Mouse (Mus musculus): ENCODE results near the gene Slc22a15. TPM values are rescaled to one million over a fixed set of nuclear protein-coding genes. Genes with fewer than 3 reads are reported as not detected.

Slc22a15 gene
- polyA plus RNA-seq, 1 experiment from 2014 or later, result 7.3 TPM

DNA sequence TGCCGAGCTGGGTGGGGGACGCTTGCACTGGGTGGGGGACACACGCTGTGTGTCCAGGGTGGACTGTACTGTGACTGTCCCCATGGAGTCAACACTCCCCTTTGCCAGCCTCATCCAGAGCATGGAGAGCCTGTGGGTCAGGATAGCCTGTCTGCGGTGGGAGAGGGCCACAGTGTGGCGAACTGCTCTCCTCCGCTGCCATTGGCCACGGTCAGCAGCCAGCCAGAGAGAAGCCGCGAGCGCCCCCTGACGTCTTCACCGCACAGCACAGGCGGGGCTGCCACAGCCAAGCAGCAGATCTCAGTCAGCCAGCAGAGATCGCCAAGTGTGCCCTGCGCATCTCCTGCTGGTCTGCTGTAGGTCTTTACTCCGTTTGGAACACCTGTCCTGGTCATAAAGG lies 118.1 kb downstream of the Slc22a15 start:
- ATAC-seq (ENCODE audit: insufficient number of reproducible peaks, insufficient read depth, low FRiP score, low read depth), result peak; percentile 81
- Histone ChIP-seq H3K27me3 (ENCODE audit: control insufficient read depth, insufficient read depth, low read length) (no peaks in the 10 kb centered on the region), H3K9ac (replicated peaks; ENCODE audit: low read depth, low read length) (no peak overlapping the region), H3K9me3 (ENCODE audit: control insufficient read depth, low read depth, low read length) (no peaks in the 10 kb centered on the region), H3K4me2 (replicated peaks; ENCODE audit: low read depth, low read length) (no peak overlapping the region), H3K36me3 (ENCODE audit: control insufficient read depth, insufficient read depth, low read length) (no peaks in the 10 kb centered on the region), H3K4me3 (ENCODE audit: low read depth, low read length) (no peak overlapping the region), H3K4me1 (ENCODE audit: control insufficient read depth, insufficient read depth, low read length) (peaks cover 18% of the 10 kb centered on the region), H3K27ac (ENCODE audit: low read length) (no peak overlapping the region)
- WGBS, result 11% methylated on average over 16 of the region's 16 CpGs

Other genes with a start within 250 kb of the Slc22a15 start
- gene Mab21l3, start 75.5 kb downstream of the Slc22a15 start, polyA plus RNA-seq (2014; fragmentation: Nextera tagmentation; extraction: Ambion mirVana), result 0.69 and 1.8 TPM in 2 replicates
- not detected in 2 replicates for gene Nhlh2, start 85.6 kb upstream of the Slc22a15 start, polyA plus RNA-seq (2014; fragmentation: Nextera tagmentation; extraction: Ambion mirVana)
- 0.65 and 0.67 TPM in 2 replicates for gene Casq2, start 162.0 kb upstream of the Slc22a15 start, polyA plus RNA-seq (2014; fragmentation: Nextera tagmentation; extraction: Ambion mirVana)

Data from stomach, embryonic 14.5 days (tissue).